Mouse (Mus musculus) megakaryocyte, embryonic 14.5 days (primary cell): ENCODE measurements at regions not wholly inside any gene's neighbourhood (a gene's known extent, or its start where the extent isn't known, plus 50 kb on each side); places are given as distances from the start of the nearest gene placed in this dataset.

ENCODE experiments used
- H3K27me3 ChIP-seq: replicated peaks from 2 replicates; pipeline ENCODE3; 2012; ENCODE audit warnings: inconsistent platforms
- H3K36me3 ChIP-seq: replicated peaks from 2 replicates; pipeline ENCODE3; 2012; ENCODE audit warnings: low read length, inconsistent platforms, mixed read lengths
- H3K4me1 ChIP-seq: 2 replicates; pipeline ENCODE4 v1.6.1; 2012; ENCODE audit warnings: inconsistent platforms
- H3K4me3 ChIP-seq: replicated peaks from 2 replicates; pipeline ENCODE3; 2012; ENCODE audit warnings: moderate library complexity, mild to moderate bottlenecking, inconsistent platforms
- H3K9me3 ChIP-seq: 2 replicates; pipeline ENCODE4 v1.6.1; 2012; ENCODE audit warnings: inconsistent platforms
- FLI1 ChIP-seq: IDR thresholded peaks from 2 replicates; pipeline ENCODE4 v1.6.1; 2012; ENCODE audit warnings: low read length, inconsistent platforms, mixed read lengths
- GATA1 ChIP-seq: IDR thresholded peaks from 3 replicates; pipeline ENCODE4 v1.6.1; 2012; ENCODE audit warnings: mixed read lengths, low read length, inconsistent platforms, borderline replicate concordance

- Histone ChIP-seq H3K9me3 (peaks cover 9% of the 10 kb centered on the region), H3K4me1 (peaks cover 64% of the 10 kb centered on the region), H3K36me3 (no peaks in the 10 kb centered on the region), H3K27me3 (peaks cover 21% of the 10 kb centered on the region), H3K4me3 (peak overlapping the region; percentile 60)
- TF ChIP-seq GATA1 (no peak), FLI1 (no peak)
These were observed 103.5 kb downstream of the 1700001O22Rik start for GRCm38 (mm10) chr2:30699797-30700454.

GRCm38 (mm10) chr2:30698758-30699535 lies 104.1 kb downstream of the Cstad start:
- Histone ChIP-seq H3K36me3 (no peaks in the 10 kb centered on the region), H3K4me1 (peaks cover 68% of the 10 kb centered on the region), H3K9me3 (0 out of 2 replicates have a peak, but pooled peaks cover 3% of the 10 kb centered on the region), H3K27me3 (peaks cover 25% of the 10 kb centered on the region), H3K4me3 (no peak overlapping the region)
- TF ChIP-seq GATA1 (no peak), FLI1 (no peak)

- Histone ChIP-seq H3K27me3 (peaks cover 34% of the 10 kb centered on the region), H3K9me3 (0 out of 2 replicates have a peak, but pooled peaks cover 3% of the 10 kb centered on the region), H3K4me1 (peaks cover 79% of the 10 kb centered on the region), H3K36me3 (no peaks in the 10 kb centered on the region), H3K4me3 (no peak overlapping the region)
- no peak for TF ChIP-seq GATA1
- no peak for TF ChIP-seq FLI1
These were observed 103.0 kb downstream of the Cstad start for GRCm38 (mm10) chr2:30697851-30698250.

- H3K4me1 ChIP-seq = peaks cover 93% of the 10 kb centered on the region
- no peak for TF ChIP-seq GATA1
- no peaks in the 10 kb centered on the region for H3K36me3 ChIP-seq
- peaks cover 48% of the 10 kb centered on the region for H3K27me3 ChIP-seq
- H3K9me3 ChIP-seq = 0 out of 2 replicates have a peak, but pooled peaks cover 2% of the 10 kb centered on the region
- H3K4me3 ChIP-seq = no peak overlapping the region
These were observed 101.1 kb downstream of the Cstad start for GRCm38 (mm10) chr2:30695771-30696456.

DNA sequence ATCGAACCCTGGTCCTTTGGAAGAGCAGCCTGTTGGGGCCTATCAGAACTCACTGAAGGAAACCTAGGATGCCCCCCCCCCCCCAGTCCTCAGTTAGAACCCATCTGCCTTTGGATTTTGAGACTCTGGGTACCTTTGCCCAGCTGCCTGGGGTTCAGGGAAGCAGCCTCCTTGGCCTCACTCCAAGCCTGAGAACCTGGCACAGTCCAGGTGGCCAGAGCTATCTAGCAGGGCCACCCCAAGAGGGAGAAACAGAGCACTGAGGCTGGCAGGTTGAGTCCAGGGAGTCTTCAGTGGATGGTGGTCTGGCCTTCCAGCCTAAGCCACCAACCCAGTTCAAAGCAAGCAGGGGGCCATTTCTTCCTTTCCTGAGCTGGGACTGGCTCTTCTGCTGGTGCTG lies 100.2 kb downstream of the Cstad start:
- Histone ChIP-seq H3K4me1 (peaks cover 93% of the 10 kb centered on the region), H3K9me3 (no peaks in the 10 kb centered on the region), H3K4me3 (no peak overlapping the region), H3K36me3 (no peaks in the 10 kb centered on the region), H3K27me3 (peaks cover 48% of the 10 kb centered on the region)
- no peak for TF ChIP-seq GATA1
- no peak for TF ChIP-seq FLI1

GRCm38 (mm10) chr2:30693206-30694035 lies 98.6 kb downstream of the Cstad start:
- no peaks in the 10 kb centered on the region for H3K9me3 ChIP-seq
- no peaks in the 10 kb centered on the region for H3K36me3 ChIP-seq
- peaks cover 91% of the 10 kb centered on the region for H3K4me1 ChIP-seq
- peak overlapping the region; percentile 90 for H3K4me3 ChIP-seq
- TF ChIP-seq FLI1 = no peak
- TF ChIP-seq GATA1 = no peak
- H3K27me3 ChIP-seq = peaks cover 50% of the 10 kb centered on the region

- H3K9me3 ChIP-seq = no peaks in the 10 kb centered on the region
- H3K36me3 ChIP-seq = no peaks in the 10 kb centered on the region
- H3K27me3 ChIP-seq = peaks cover 52% of the 10 kb centered on the region
- peak overlapping the region; percentile 90 for H3K4me3 ChIP-seq
- H3K4me1 ChIP-seq = peaks cover 91% of the 10 kb centered on the region
- no peak for TF ChIP-seq GATA1
- no peak for TF ChIP-seq FLI1
These were observed 97.8 kb downstream of the Cstad start for GRCm38 (mm10) chr2:30692561-30693205.

DNA sequence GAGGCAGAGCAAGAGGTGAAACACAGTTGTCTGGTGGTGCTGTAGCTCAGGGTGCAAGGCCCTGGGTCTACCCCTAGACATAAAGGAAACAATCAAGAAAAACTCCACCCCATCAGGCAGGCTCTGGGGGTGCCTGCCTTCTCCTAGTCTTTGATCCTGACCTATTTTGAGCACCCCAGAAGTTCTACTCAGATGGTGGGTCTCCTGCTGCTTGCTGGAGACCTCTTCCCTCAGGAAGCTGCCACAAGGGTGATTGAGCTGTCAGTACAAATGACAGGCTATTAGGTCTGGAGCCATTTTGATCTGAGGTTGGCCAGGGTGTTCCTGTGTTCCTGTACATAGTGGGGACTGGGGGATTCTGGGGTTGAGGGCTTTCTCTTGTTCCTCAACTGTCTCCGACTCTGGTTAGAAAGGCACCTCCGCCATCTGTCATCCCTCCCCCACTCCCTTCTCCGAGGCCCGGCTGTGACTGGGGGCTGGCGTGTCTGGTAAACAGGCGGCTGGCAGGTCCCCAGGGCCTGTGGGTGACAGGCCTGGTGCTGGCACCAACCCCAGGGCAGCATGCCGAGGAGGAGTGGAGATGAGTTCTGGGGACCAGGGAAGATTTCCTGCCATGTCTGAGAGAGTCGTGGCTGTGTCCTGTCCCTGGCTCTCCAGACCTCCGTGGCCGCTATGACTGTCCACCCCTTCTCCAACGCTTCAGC lies 97.2 kb downstream of the Cstad start:
- no peaks in the 10 kb centered on the region for H3K9me3 ChIP-seq
- peaks cover 91% of the 10 kb centered on the region for H3K4me1 ChIP-seq
- no peaks in the 10 kb centered on the region for H3K36me3 ChIP-seq
- H3K4me3 ChIP-seq = no peak overlapping the region
- no peak for TF ChIP-seq GATA1
- no peak for TF ChIP-seq FLI1
- H3K27me3 ChIP-seq = peaks cover 57% of the 10 kb centered on the region
